Mouse (Mus musculus) lung, postnatal 0 days (tissue): ENCODE data around the gene Tmem82.

Experiments used
- CTCF ChIP-seq: IDR thresholded peaks from 2 replicates; pipeline ENCODE4 v1.5.1; 2016; ENCODE audit warnings: antibody characterized with exemption, mild to moderate bottlenecking
- EP300 ChIP-seq: IDR thresholded peaks from 2 replicates; pipeline ENCODE4 v1.6.1; 2016; ENCODE audit warnings: antibody characterized with exemption, mild to moderate bottlenecking, control low read depth

- no peak for TF ChIP-seq CTCF
- TF ChIP-seq EP300, result no peak
Observed at GRCm38 (mm10) chr4:141664011-141664745, 45.7 kb upstream of the Tmem82 start.
